Mouse (Mus musculus) C2C12 (cell line): ENCODE results near the gene Bsg.

Experiments used
- CTCF ChIP-seq: IDR thresholded peaks from one replicate; pipeline ENCODE4 v1.5.1; 2011; ENCODE audit not compliant: control insufficient read depth, insufficient read depth, insufficient read length
- MAX ChIP-seq: IDR thresholded peaks from one replicate; pipeline ENCODE4 v1.6.1; 2011; ENCODE audit warnings: mild to moderate bottlenecking, control low read depth

- TF ChIP-seq CTCF (no peak), MAX (no peak)
Measured at GRCm38 (mm10) chr10:79707759-79708158, 3.5 kb downstream of the Bsg start.
